Mouse (Mus musculus) ES-Bruce4 (cell line): Measurements from ENCODE around the gene Tmem258.

Experiments used
- EP300 ChIP-seq: IDR thresholded peaks from 2 replicates; pipeline ENCODE4 v1.6.1; 2011; ENCODE audit warnings: low read depth, low read length; ENCODE audit not compliant: insufficient read depth
- POLR2A ChIP-seq: IDR thresholded peaks from one replicate; pipeline ENCODE4 v1.8.1; 2011; ENCODE audit warnings: low read length; ENCODE audit not compliant: insufficient read depth

DNA sequence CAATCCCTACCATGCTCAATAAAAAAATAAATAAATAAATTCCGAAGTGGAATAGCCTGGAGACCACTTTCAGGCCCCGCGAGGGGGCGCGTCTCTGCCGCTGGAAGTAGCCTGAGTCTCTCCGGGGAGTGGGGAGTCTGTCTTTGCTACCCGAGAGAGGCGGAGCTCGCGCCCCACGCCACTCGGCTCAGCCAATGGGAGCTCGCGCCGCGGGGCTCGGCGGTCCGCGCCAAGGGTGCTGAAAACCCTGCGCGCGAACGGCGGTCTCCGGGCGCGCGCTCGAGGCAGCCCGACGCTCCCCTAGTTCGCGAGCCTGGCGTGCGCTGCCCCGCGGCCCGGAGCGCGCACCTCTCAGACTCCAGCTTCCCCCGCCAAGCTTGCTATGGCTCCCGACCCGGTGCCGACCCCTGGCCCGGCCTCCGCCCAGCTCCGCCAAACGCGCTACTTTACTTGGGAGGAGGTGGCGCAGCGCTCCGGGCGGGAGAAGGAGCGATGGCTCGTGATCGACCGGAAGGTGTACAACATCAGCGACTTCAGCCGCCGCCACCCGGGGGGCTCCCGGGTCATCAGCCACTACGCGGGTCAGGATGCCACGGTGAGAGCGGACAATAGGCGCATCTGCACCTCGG is 21.0 kb upstream of the Tmem258 start, which contains the start of gene Fads1:
- TF ChIP-seq EP300 (0 out of 2 replicates have a peak, but pooled peaks have one; percentile 21), POLR2A (no peak)
